Mouse (Mus musculus) myocyte (in vitro differentiated cells): ENCODE results near the gene Poc5.

Experiments used
- CEBPB ChIP-seq: IDR thresholded peaks from 2 replicates; pipeline ENCODE4 v1.6.1; 2011; ENCODE audit warnings: mild to moderate bottlenecking, moderate library complexity; ENCODE audit not compliant: poor library complexity, insufficient read depth, severe bottlenecking
- E2F4 ChIP-seq: IDR thresholded peaks from one replicate; pipeline ENCODE4 v1.6.1; 2011; ENCODE audit warnings: mild to moderate bottlenecking, control low read depth, moderate library complexity; ENCODE audit not compliant: insufficient read depth
- MYOD1 ChIP-seq, 3 experiments: IDR thresholded peaks; one replicate each; pipeline ENCODE4 v1.6.1; 2011; ENCODE audit warnings: control low read depth in 2 of 3, low read depth in 2 of 3, mild to moderate bottlenecking in 2 of 3, moderate library complexity in 1 of 3; ENCODE audit not compliant: insufficient read length in 2 of 3, control insufficient read depth in 1 of 3
- MYOG ChIP-seq, 3 experiments: IDR thresholded peaks; one replicate each; pipeline ENCODE4 v1.6.1; 2011; ENCODE audit warnings: control low read depth in 2 of 3, low read depth in 2 of 3, mild to moderate bottlenecking in 2 of 3; ENCODE audit not compliant: insufficient read length in 2 of 3, control insufficient read depth in 1 of 3, insufficient read depth in 1 of 3
- POLR2A ChIP-seq: IDR thresholded peaks from one replicate; pipeline ENCODE4 v1.6.1; 2011; ENCODE audit warnings: low read depth, mild to moderate bottlenecking, control low read depth, moderate library complexity; ENCODE audit not compliant: insufficient read length
- REST ChIP-seq: IDR thresholded peaks from one replicate; pipeline ENCODE4 v1.6.1; 2011; ENCODE audit warnings: mild to moderate bottlenecking, control low read depth, moderate library complexity; ENCODE audit not compliant: insufficient read depth, insufficient read length
- TCF12 ChIP-seq: IDR thresholded peaks from one replicate; pipeline ENCODE4 v1.6.1; 2011; ENCODE audit warnings: mild to moderate bottlenecking, control low read depth; ENCODE audit not compliant: poor library complexity, insufficient read depth, severe bottlenecking
- TCF3 ChIP-seq: IDR thresholded peaks from one replicate; pipeline ENCODE4 v1.6.1; 2011; ENCODE audit warnings: low read depth, control low read depth; ENCODE audit not compliant: insufficient read length
- USF1 ChIP-seq: IDR thresholded peaks from one replicate; pipeline ENCODE4 v1.6.1; 2011; ENCODE audit warnings: low read depth, mild to moderate bottlenecking, control low read depth, moderate library complexity

DNA sequence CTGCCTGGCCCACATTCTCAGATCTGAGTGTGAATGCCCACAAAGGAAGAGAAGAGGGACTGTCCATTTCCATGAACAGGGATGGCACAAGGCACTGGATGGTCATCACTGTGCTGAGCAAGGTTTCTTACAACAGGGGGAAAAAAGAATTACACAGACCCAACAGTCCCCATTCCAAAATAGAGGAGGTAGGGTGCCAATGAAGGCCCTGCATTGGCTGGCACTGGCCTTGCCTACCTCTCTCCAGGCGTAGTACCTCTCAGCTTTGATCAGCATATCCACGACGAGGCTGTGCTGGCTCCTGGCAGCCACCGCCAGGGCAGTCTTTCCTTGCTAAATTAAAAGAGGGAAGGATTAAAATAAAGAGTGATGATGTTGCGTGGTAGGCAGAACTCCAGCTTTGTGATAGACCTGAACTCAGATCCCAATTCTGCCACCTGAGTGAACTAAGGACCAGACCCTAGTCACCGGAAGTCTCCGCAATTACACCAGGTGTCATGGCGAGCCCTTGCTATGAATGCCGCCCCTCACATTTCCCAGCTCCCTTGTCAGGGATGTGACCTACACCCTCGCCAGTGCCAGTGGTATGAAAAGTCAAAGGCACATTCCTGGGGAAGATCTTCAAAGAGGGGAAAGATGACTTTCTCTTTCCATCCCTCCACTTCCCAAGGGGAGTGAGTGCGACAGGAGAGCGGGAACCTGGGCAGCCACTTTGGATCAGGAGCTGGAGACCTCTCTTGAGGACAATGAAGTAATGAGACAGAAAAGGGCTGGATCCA is 36.6 kb downstream of the Poc5 start:
- no peak for TF ChIP-seq E2F4
- TF ChIP-seq MYOG (IDR thresholded peaks at IDR 0.05; ENCODE audit: control insufficient read depth in 1 of 3, insufficient read depth in 1 of 3, insufficient read length in 2 of 3, low read depth in 2 of 3): no peak
- TF ChIP-seq POLR2A: no peak
- no peak for TF ChIP-seq USF1
- no peak for TF ChIP-seq CEBPB
- no peak for TF ChIP-seq TCF3
- no peak for TF ChIP-seq MYOD1 (IDR thresholded peaks at IDR 0.05; ENCODE audit: control insufficient read depth in 1 of 3, insufficient read length in 2 of 3, low read depth in 2 of 3)
- TF ChIP-seq REST: no peak
- TF ChIP-seq TCF12: no peak
